Mouse (Mus musculus) neural tube, embryonic 15.5 days (tissue): Measurements from ENCODE around the gene Nhsl2. TPM values are rescaled to one million over a fixed set of nuclear protein-coding genes. Genes with fewer than 3 reads are reported as not detected.

ENCODE experiments used
- ATAC-seq: fragments of 200-750 bp; cut with Nextera tagmentation; 2 replicates; pipeline ENCODE4 v1.8.0; 2017; ENCODE audit warnings: mild to moderate bottlenecking, moderate TSS enrichment, moderate library complexity; ENCODE audit not compliant: low FRiP score
- H3K27ac ChIP-seq: fragments of 300-500 bp; sonication (generic); replicated peaks from 2 replicates; pipeline ENCODE4 v1.5.1; 2015; ENCODE audit warnings: mild to moderate bottlenecking, inconsistent platforms
- H3K27me3 ChIP-seq: fragments of 300-500 bp; sonication (generic); replicated peaks from 2 replicates; pipeline ENCODE4 v1.6.1; 2015; ENCODE audit warnings: inconsistent platforms
- H3K36me3 ChIP-seq: fragments of 300-500 bp; sonication (generic); 2 replicates; pipeline ENCODE4 v1.6.1; 2015; ENCODE audit warnings: inconsistent platforms
- H3K4me1 ChIP-seq: fragments of 300-500 bp; sonication (generic); 2 replicates; pipeline ENCODE4 v1.6.1; 2015; ENCODE audit warnings: inconsistent platforms
- H3K4me2 ChIP-seq: fragments of 300-500 bp; sonication (generic); 2 replicates; pipeline ENCODE4 v1.6.1; 2015; ENCODE audit warnings: inconsistent platforms, mild to moderate bottlenecking, moderate library complexity
- H3K4me3 ChIP-seq: fragments of 300-500 bp; sonication (generic); replicated peaks from 2 replicates; pipeline ENCODE4 v1.5.1; 2015; ENCODE audit warnings: mild to moderate bottlenecking, inconsistent platforms
- H3K9ac ChIP-seq: fragments of 300-500 bp; sonication (generic); replicated peaks from 2 replicates; pipeline ENCODE4 v1.6.1; 2015; ENCODE audit warnings: mild to moderate bottlenecking, inconsistent platforms
- H3K9me3 ChIP-seq: fragments of 300-500 bp; sonication (generic); replicated peaks from 2 replicates; pipeline ENCODE4 v1.6.1; 2016; ENCODE audit warnings: inconsistent platforms
- WGBS: fragments of 180-500 bp; shearing (Covaris S2); methylation state at CpG from one replicate; pipeline ENCODE4 v1.1.7; 2015; ENCODE audit warnings: mixed read lengths; 5-methylcytosine and 5-hydroxymethylcytosine counted together
- polyA plus RNA-seq: library from polyadenylated mRNA; unstranded; fragments of >200 nt; fragmentation: Nextera tagmentation; extraction: Ambion mirVana; gene quantifications from 2 replicates; pipeline ENCODE4 v1.2.1, GENCODE M21; 2015

Nhsl2 gene
- polyA plus RNA-seq, 1 experiment from 2014 or later = 4.7 TPM

DNA sequence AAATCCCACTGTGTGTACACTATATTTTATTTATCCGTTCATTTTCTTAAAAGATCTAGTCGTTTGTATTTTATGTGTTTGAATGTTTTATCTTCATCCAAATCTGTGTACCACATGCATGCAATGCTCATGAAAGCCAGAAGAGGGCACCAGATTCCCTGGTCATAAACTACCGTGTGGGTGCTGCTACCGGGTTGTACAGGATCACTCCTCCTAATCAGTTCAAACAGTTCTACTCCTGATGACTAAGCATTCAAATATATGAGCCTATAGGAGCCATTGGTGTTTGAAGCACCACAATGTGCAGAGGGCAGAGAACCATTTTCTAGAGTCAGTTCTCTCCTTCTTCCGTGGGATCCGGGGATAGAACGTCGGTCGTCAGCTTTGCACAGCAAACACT, 210.3 kb downstream of the Nhsl2 start:
- Histone ChIP-seq H3K9me3 (no peaks in the 10 kb centered on the region), H3K4me3 (no peak overlapping the region), H3K36me3 (no peaks in the 10 kb centered on the region), H3K27me3 (0 out of 2 replicates have a peak, but pooled peaks cover 8% of the 10 kb centered on the region), H3K4me1 (0 out of 2 replicates have a peak, but pooled peaks cover 4% of the 10 kb centered on the region), H3K27ac (no peak overlapping the region), H3K9ac (no peak overlapping the region), H3K4me2 (no peak overlapping the region)
- ATAC-seq = no peak
- WGBS = 65% methylated on average over 9 of the region's 9 CpGs

DNA sequence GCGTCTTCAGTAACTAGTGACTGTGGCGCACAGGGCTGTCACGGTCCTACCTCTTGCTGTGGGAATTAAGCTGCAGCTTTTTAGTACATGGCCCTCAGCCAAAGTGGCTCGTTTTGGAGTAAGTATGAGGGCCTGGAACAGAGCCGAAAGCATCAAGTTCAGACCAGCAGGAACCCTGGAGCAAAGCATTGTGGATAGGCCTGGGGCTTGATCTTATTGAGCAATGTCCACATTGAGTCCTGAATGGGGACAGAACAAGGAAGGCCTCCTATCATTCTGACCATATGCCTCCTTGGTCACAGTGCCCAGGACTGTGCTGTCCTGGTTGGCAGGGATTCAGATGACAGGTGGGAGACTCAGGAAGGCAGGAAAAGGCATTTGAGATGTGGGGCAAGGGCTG, 211.1 kb downstream of the Nhsl2 start:
- WGBS = 61% methylated on average over 5 of the region's 5 CpGs
- ATAC-seq = no peak

GRCm38 (mm10) chrX:102060891-102061290, 211.7 kb downstream of the Nhsl2 start:
- peaks cover 8% of the 10 kb centered on the region; the same call in 1 of the 2 replicates for H3K27me3 ChIP-seq
- H3K4me3 ChIP-seq = no peak overlapping the region
- H3K27ac ChIP-seq = no peak overlapping the region
- 0 out of 2 replicates have a peak, but pooled peaks cover 4% of the 10 kb centered on the region for H3K4me1 ChIP-seq
- no peak overlapping the region for H3K9ac ChIP-seq
- no peaks in the 10 kb centered on the region for H3K9me3 ChIP-seq
- no peak for ATAC-seq
- H3K4me2 ChIP-seq = no peak overlapping the region
- no peaks in the 10 kb centered on the region for H3K36me3 ChIP-seq
- 39% methylated on average over 2 of the region's 2 CpGs for WGBS

More for the DNA sequence above, 211.1 kb downstream of the Nhsl2 start:
- Histone ChIP-seq H3K4me1 (0 out of 2 replicates have a peak, but pooled peaks cover 4% of the 10 kb centered on the region), H3K9ac (no peak overlapping the region), H3K4me2 (no peak overlapping the region), H3K9me3 (no peaks in the 10 kb centered on the region), H3K27ac (no peak overlapping the region), H3K27me3 (0 out of 2 replicates have a peak, but pooled peaks cover 8% of the 10 kb centered on the region), H3K36me3 (no peaks in the 10 kb centered on the region), H3K4me3 (no peak overlapping the region)

DNA sequence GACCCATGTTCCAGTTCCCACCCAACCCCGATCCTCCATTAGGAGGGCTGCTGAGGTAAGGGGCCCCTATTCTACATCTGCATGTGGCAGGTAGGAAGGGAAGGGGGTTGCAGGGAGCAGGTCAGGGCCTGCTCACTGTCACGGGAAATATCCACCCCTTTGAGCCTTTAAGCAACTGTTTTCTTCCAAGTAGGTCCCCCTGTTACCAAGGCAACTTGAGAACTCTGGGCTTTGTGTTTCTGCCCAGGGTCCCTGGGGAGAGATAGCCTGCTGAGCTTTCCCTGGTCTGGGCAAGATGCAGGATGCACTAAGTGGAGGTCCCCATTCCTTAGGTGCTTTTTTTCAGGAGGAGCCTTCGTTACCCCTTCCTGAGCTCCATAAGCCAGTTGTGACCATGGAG, 214.9 kb downstream of the Nhsl2 start:
- no peak overlapping the region for H3K9ac ChIP-seq
- WGBS = 43% methylated on average over 3 of the region's 3 CpGs
- no peak overlapping the region for H3K4me2 ChIP-seq
- no peaks in the 10 kb centered on the region for H3K36me3 ChIP-seq
- no peak overlapping the region for H3K4me3 ChIP-seq
- no peak for ATAC-seq
- peaks cover 8% of the 10 kb centered on the region; the same call in 1 of the 2 replicates for H3K27me3 ChIP-seq
- no peaks in the 10 kb centered on the region for H3K9me3 ChIP-seq
- no peak overlapping the region for H3K27ac ChIP-seq
- peaks cover 8% of the 10 kb centered on the region; the same call in 1 of the 2 replicates for H3K4me1 ChIP-seq

DNA sequence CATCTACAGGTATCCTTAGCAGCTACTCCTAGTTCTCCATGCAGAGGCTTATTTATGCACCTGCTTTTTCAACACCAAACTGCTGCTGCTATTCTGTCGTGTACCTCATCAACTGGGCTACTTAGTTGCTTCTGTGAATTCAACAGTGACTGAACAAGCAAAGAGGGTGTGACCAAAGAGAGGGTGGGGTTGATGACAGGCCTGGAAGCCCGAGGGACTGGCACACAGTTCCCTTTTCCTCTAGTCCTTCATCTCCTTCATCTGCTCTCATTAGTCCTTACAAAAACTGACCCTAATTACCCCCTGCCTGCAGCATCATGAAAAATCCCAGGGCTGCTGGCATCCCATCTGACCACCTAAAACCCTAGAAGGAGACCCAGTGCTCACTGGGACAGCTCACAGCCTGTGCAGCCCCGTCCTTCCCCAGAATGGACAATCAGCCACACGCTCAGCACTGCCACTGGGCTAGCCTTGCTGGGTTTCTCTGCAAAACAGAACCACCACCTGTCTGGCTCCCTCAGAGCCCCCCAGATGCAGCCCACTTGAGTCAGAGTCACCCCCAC, 216.1 kb downstream of the Nhsl2 start:
- ATAC-seq = no peak
- Histone ChIP-seq H3K27ac (no peak overlapping the region), H3K27me3 (peaks cover 8% of the 10 kb centered on the region; the same call in 1 of the 2 replicates), H3K9ac (no peak overlapping the region), H3K4me1 (peaks cover 13% of the 10 kb centered on the region; the same call in 1 of the 2 replicates), H3K4me3 (no peak overlapping the region), H3K9me3 (no peaks in the 10 kb centered on the region), H3K4me2 (no peak overlapping the region), H3K36me3 (no peaks in the 10 kb centered on the region)
- WGBS = 40% methylated on average over 4 of the region's 4 CpGs

- Histone ChIP-seq H3K9me3 (no peaks in the 10 kb centered on the region), H3K4me1 (peaks cover 13% of the 10 kb centered on the region; the same call in 1 of the 2 replicates), H3K9ac (no peak overlapping the region), H3K27me3 (peaks cover 8% of the 10 kb centered on the region; the same call in 1 of the 2 replicates), H3K36me3 (no peaks in the 10 kb centered on the region), H3K4me3 (no peak overlapping the region), H3K4me2 (0 out of 2 replicates have a peak overlapping the region, but pooled peaks have one; percentile 9), H3K27ac (no peak overlapping the region)
- WGBS = 17% methylated on average over 9 of the region's 9 CpGs
- ATAC-seq = 0 out of 2 replicates have a peak, but pooled peaks have one; percentile 26
Measured at GRCm38 (mm10) chrX:102066134-102066533, 216.9 kb downstream of the Nhsl2 start.

- no peak for ATAC-seq
- Histone ChIP-seq H3K4me1 (peaks cover 19% of the 10 kb centered on the region), H3K27me3 (peaks cover 8% of the 10 kb centered on the region), H3K9ac (no peak overlapping the region), H3K4me3 (no peak overlapping the region), H3K9me3 (no peaks in the 10 kb centered on the region), H3K36me3 (no peaks in the 10 kb centered on the region), H3K4me2 (0 out of 2 replicates have a peak overlapping the region, but pooled peaks have one; percentile 9), H3K27ac (no peak overlapping the region)
- WGBS = 77% methylated on average over 6 of the region's 6 CpGs
Measured at GRCm38 (mm10) chrX:102067118-102067517, 217.9 kb downstream of the Nhsl2 start.

DNA sequence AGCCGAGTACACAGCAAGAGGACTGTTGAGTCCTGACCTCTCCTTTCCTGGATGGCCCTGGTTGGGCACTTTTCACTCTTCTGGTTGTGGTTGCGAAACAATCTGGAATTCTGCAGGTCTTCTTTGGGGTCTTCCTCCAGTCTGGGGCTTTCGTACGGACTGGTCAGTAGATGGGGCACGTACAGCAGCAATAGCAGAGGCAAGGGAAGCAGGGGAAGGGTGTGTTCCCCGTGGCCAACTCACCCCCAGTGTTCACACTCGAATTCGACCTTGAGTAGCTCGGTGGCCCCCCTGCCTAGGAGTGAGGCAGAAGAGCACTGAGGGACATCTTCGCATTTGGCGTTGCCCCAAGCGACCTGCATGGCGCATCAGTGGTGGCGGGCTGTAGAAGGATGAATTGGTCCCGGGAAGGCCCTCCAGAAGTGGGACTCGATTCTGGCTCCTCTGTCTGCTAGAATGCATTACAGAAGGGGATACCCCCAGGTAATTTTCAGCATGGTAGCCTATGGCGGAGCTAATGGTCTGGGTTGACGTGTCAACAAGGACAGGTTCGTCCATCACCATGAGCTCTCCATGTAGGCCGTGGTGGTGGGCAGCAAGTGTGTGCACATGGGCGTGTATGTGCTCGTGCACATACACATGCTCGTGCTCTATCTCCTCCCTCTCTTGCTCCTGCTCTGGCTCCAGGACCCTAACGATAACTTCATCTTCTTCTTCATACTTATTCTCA, 219.8 kb downstream of the Nhsl2 start:
- ATAC-seq = no peak
- peaks cover 2% of the 10 kb centered on the region for H3K27me3 ChIP-seq
- 0 out of 2 replicates have a peak overlapping the region, but pooled peaks have one; percentile 5 for H3K4me2 ChIP-seq
- H3K4me1 ChIP-seq = peaks cover 19% of the 10 kb centered on the region
- no peak overlapping the region for H3K9ac ChIP-seq
- H3K4me3 ChIP-seq = no peak overlapping the region
- no peaks in the 10 kb centered on the region for H3K36me3 ChIP-seq
- no peaks in the 10 kb centered on the region for H3K9me3 ChIP-seq
- no peak overlapping the region for H3K27ac ChIP-seq
- 94% methylated on average over 24 of the region's 24 CpGs for WGBS

DNA sequence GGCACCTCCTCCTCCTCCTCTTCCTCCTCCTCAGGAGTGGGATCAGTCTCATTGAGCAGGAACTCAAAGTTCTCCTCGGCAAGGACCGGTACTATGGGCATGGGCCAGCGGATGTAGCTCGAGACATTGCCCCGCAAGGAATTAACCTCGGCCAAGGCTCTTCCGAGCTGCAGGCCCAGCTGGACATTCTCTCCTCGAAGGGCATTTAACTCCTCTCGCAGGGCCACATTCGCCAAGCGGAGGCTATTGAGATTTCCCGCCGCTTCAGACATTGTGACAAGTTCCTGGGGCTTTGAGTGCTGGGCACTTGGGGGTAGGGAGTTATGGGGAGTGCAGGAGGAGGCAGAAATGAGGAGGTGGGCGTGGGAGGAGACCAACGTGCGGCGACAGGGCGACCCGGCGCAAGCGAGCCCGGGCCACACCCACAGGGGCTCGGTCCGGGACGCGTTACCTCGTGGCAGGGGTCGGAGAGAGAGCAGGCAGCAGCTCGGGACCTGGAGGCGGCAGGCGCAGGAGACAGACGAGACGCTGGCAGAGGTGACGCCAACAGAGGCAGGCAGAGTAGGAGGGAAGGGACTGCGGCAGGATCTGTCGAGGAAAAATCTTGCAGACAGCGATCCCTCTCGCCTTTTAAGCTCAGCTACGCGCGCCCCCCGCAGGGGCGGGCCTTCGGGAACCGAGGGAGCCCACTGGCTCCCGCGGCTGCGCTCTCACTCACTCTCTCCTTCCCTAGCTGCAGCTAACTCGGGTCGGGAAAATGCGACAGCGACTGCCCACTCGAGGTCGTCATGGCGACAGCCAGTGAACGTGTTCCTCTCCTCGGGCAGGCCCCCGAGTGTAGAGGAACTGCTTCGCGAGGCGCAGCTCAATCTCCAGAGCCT, 221.6 kb downstream of the Nhsl2 start, which contains the start of gene Rtl5:
Rtl5 (minus strand) TSS at position 714 of the 881 bp plus-strand sequence.
- Histone ChIP-seq H3K9me3 (no peaks in the 10 kb centered on the region), H3K9ac (peak within 1 kb of the TSS; percentile 61), H3K4me1 (peaks cover 17% of the 10 kb centered on the region), H3K4me2 (peak within 1 kb of the TSS; percentile 63), H3K4me3 (peak within 1 kb of the TSS; percentile 54), H3K36me3 (no peaks in the 10 kb centered on the region), H3K27me3 (peaks cover 3% of the 10 kb centered on the region), H3K27ac (peak within 1 kb of the TSS; percentile 79)
- ATAC-seq = peak; percentile 94
- 21% methylated on average over 61 of the region's 61 CpGs for WGBS

- Histone ChIP-seq H3K36me3 (no peaks in the 10 kb centered on the region), H3K9ac (peak overlapping the region; percentile 61; the same call in 1 of the 2 replicates), H3K27me3 (peaks cover 3% of the 10 kb centered on the region), H3K4me2 (peak overlapping the region; percentile 63), H3K27ac (peak overlapping the region; percentile 79), H3K4me3 (peak overlapping the region; percentile 54), H3K4me1 (peaks cover 17% of the 10 kb centered on the region), H3K9me3 (no peaks in the 10 kb centered on the region)
- 29% methylated on average over 2 of the region's 2 CpGs for WGBS
- ATAC-seq = peak; percentile 29
Measured at GRCm38 (mm10) chrX:102071517-102071916, 222.3 kb downstream of the Nhsl2 start.
